Mouse (Mus musculus) ES-E14 (cell line): ENCODE data around the gene Stx11. TPM values are rescaled to one million over a fixed set of nuclear protein-coding genes. Genes with fewer than 3 reads are reported as not detected.

ENCODE experiments used
- DNase-seq: peaks from one replicate; pipeline ENCODE4 v3.0.0-alpha.2; 2013; ENCODE audit warnings: low read depth, low spot score
- H3K27ac ChIP-seq: 2 replicates; pipeline ENCODE4 v1.5.1; 2012; ENCODE audit warnings: low read depth, mild to moderate bottlenecking, low read length, moderate library complexity, mixed read lengths; ENCODE audit not compliant: poor library complexity, insufficient read depth, severe bottlenecking
- H3K36me3 ChIP-seq: 2 replicates; pipeline ENCODE4 v1.6.1; 2012; ENCODE audit warnings: mild to moderate bottlenecking, low read length, moderate library complexity, mixed read lengths; ENCODE audit not compliant: control insufficient read depth, poor library complexity, insufficient read depth, severe bottlenecking
- H3K4me1 ChIP-seq, 2 experiments: fragments of 150-350 bp in 1 of 2; sonication (generic) in 1 of 2; 2 replicates each; pipeline ENCODE4 v1.6.1; 2012; ENCODE audit warnings: low read length in 2 of 2, mild to moderate bottlenecking in 1 of 2, mixed read lengths in 1 of 2; ENCODE audit not compliant: control insufficient read depth in 2 of 2, insufficient read depth in 2 of 2, poor library complexity in 1 of 2
- H3K4me3 ChIP-seq, 2 experiments: fragments of 150-350 bp in 1 of 2; sonication (generic) in 1 of 2; 2 replicates each; pipeline ENCODE4 v1.5.1; 2012; ENCODE audit warnings: low read length in 2 of 2, low read depth in 1 of 2, mild to moderate bottlenecking in 1 of 2, mixed read lengths in 1 of 2; ENCODE audit not compliant: insufficient read depth in 1 of 2, poor library complexity in 1 of 2, severe bottlenecking in 1 of 2
- H3K9ac ChIP-seq: 2 replicates; pipeline ENCODE4 v1.6.1; 2012; ENCODE audit warnings: low read depth, mild to moderate bottlenecking, low read length, mixed read lengths; ENCODE audit not compliant: poor library complexity, insufficient read depth, severe bottlenecking
- H3K9me3 ChIP-seq: fragments of 150-350 bp; sonication (generic); 2 replicates; pipeline ENCODE4 v1.6.1; 2012; ENCODE audit warnings: low read depth, mild to moderate bottlenecking, low read length; ENCODE audit not compliant: control insufficient read depth, insufficient read depth
- CHD2 ChIP-seq: IDR thresholded peaks from 2 replicates; pipeline ENCODE4 v1.6.1; 2014; ENCODE audit warnings: mild to moderate bottlenecking, low read depth, low read length, inconsistent platforms
- HCFC1 ChIP-seq: IDR thresholded peaks from 2 replicates; pipeline ENCODE4 v1.6.1; 2012; ENCODE audit warnings: low read length, inconsistent platforms, borderline replicate concordance; ENCODE audit not compliant: insufficient read depth
- MAFK ChIP-seq: IDR thresholded peaks from 2 replicates; pipeline ENCODE4 v1.6.1; 2014; ENCODE audit warnings: mild to moderate bottlenecking, low read depth, low read length, inconsistent platforms; ENCODE audit not compliant: insufficient read depth
- ZC3H11A ChIP-seq: IDR thresholded peaks from 2 replicates; pipeline ENCODE4 v1.6.1; 2012; ENCODE audit warnings: low read depth, mild to moderate bottlenecking, inconsistent platforms, low read length, borderline replicate concordance
- ZNF384 ChIP-seq: IDR thresholded peaks from 2 replicates; pipeline ENCODE4 v1.6.1; 2012; ENCODE audit warnings: low read depth, low read length, inconsistent platforms
- in situ Hi-C, 2 experiments: fragments of 600-800 bp; cut with MboI; formaldehyde crosslinking; loops; one replicate each; pipeline ENCODE4 v1.15.1; 2025; ENCODE audit warnings: low sequenced_read_pairs in 2 of 2, inconsistent platforms in 1 of 2; ENCODE audit not compliant: unreplicated experiment in 2 of 2
- total RNA-seq: library from RNA; depleted of rRNA; stranded (reverse); fragments of 300-350 nt; gene quantifications from 2 replicates; pipeline ENCODE4 v1.2.3, GENCODE M21; 2012

The Stx11 gene
- total RNA-seq, 1 experiment = 2.5 TPM

DNA sequence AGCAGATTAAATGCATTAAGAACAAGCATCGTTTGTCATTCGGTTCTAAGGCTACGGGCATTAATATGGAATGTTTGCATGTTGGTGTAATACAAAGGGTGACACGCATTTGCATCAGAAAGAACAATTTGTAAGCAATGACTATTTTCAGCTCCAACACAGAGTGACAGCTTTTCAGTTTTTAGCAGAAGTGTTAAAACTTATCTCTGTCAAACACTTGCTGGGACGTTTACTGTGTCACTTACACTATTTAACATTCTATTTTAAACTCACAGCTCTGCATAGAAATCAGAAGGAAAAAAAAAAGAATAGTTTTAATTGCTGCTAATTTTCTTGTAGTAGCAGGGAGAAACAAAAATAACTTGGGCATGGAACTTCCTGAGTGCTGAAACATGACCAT lies 22.4 kb upstream of the Stx11 start:
- H3K36me3 ChIP-seq = no peaks in the 10 kb centered on the region
- H3K9ac ChIP-seq = no peak overlapping the region
- H3K9me3 ChIP-seq = no peaks in the 10 kb centered on the region
- H3K4me3 ChIP-seq = no peak overlapping the region
- TF ChIP-seq ZNF384 (no peak), HCFC1 (no peak), MAFK (no peak), ZC3H11A (no peak), CHD2 (no peak)
- no peak overlapping the region for H3K27ac ChIP-seq
- in situ Hi-C loops = no loop called here
- DNase-seq = no peak
- no peaks in the 10 kb centered on the region for H3K4me1 ChIP-seq

DNA sequence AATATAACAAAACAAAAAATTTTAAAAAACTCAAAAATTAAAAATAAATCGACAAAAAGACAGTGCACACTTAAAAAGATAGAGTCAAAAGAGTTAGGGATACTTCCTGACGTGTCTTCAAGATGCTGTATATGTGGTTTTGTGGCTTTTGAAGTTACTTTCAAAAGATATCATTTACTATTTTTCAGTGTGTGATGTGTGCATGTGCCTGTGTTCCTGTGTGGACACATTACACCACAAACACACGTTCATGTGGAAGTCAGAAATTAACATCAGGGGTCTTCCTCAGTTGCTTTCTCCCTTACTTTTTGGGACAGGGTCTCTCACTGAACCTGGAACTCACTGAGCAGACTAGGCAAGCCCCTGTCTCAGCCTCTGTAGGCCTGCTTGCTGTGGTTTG lies 20.9 kb upstream of the Stx11 start:
- no peak overlapping the region for H3K27ac ChIP-seq
- no peak for DNase-seq
- no peak overlapping the region for H3K4me3 ChIP-seq
- in situ Hi-C loops = no loop called here
- TF ChIP-seq ZC3H11A = no peak
- TF ChIP-seq ZNF384 = no peak
- no peak for TF ChIP-seq MAFK
- TF ChIP-seq CHD2 = no peak
- no peak for TF ChIP-seq HCFC1
- no peak overlapping the region for H3K9ac ChIP-seq
- H3K9me3 ChIP-seq = no peaks in the 10 kb centered on the region
- H3K36me3 ChIP-seq = no peaks in the 10 kb centered on the region
- no peaks in the 10 kb centered on the region for H3K4me1 ChIP-seq

DNA sequence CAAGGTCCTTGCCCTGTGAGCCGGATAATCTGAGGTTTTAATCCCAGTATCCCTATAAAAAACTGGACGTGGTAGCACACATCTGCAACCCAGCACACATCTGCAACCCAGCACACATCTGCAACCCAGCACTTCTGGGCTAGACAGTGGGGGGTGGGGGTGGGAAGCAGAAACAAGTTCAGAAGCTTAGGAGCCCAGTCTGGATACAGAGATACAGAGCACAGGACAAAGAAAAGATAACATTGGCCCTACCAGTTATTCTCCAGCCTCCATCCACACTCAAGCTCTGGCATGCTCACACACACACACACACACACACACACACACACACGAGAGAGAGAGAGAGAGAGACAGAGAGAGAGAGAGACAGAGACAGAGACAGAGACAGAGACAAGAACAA lies 19.4 kb upstream of the Stx11 start:
- H3K9me3 ChIP-seq = no peaks in the 10 kb centered on the region
- no peaks in the 10 kb centered on the region for H3K36me3 ChIP-seq
- TF ChIP-seq HCFC1 = no peak
- TF ChIP-seq MAFK = no peak
- no peak for TF ChIP-seq CHD2
- no peak for TF ChIP-seq ZNF384
- TF ChIP-seq ZC3H11A = no peak
- no peak overlapping the region for H3K4me3 ChIP-seq
- no peaks in the 10 kb centered on the region for H3K4me1 ChIP-seq
- H3K27ac ChIP-seq = no peak overlapping the region
- in situ Hi-C loops = no loop called here
- no peak for DNase-seq
- H3K9ac ChIP-seq = no peak overlapping the region

DNA sequence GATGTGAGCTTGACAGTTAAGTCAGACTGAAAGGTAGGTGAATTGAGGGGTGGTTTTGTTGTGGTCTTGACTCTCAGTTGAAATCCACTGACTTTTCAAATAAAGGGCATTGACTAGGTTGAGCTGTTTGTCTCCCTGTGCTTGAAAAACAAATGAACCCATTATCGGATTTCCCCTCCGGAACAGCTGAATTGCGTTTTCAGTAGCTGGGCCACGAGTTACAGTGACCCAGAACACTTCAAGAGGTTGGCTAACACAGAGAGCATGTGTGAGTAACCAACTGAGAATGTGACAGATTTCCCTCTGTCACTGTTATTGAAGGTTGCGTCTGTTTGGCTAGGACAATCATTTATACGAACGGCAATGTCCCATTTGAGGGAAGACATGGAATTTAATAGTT lies 17.0 kb upstream of the Stx11 start:
- TF ChIP-seq CHD2 = no peak
- TF ChIP-seq ZNF384 = no peak
- TF ChIP-seq HCFC1 = no peak
- no peak for TF ChIP-seq MAFK
- no peak for TF ChIP-seq ZC3H11A
- in situ Hi-C loops = no loop called here
- H3K36me3 ChIP-seq = no peaks in the 10 kb centered on the region
- no peaks in the 10 kb centered on the region for H3K9me3 ChIP-seq
- no peak overlapping the region for H3K4me3 ChIP-seq
- no peak overlapping the region for H3K27ac ChIP-seq
- DNase-seq = no peak
- no peak overlapping the region for H3K9ac ChIP-seq
- H3K4me1 ChIP-seq = no peaks in the 10 kb centered on the region

DNA sequence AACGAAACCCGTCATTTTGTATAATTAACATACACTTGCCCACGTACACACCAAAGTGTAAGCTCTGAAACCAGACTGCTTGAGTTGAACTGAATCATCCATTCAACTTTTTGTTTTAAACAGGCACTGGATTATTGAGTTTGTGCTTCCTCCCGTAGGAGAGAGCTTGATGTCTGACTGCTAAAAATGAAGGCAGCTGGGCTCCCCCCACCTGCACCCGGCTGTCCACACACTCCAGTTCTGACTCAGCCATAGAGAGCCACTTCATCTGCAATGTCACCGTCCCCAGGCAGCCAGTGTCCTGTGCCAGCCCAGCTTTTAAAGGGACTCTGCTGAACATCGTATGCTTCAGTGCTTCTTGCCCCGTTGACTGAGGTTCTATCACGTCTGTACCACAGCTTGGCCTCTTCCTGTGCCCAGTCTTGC lies 13.7 kb upstream of the Stx11 start:
- no peak overlapping the region for H3K9ac ChIP-seq
- in situ Hi-C loops = no loop called here
- no peak overlapping the region for H3K27ac ChIP-seq
- no peak for DNase-seq
- no peaks in the 10 kb centered on the region for H3K9me3 ChIP-seq
- no peak for TF ChIP-seq HCFC1
- no peak for TF ChIP-seq MAFK
- no peak for TF ChIP-seq CHD2
- TF ChIP-seq ZNF384 = no peak
- TF ChIP-seq ZC3H11A = no peak
- no peak overlapping the region for H3K4me3 ChIP-seq
- no peaks in the 10 kb centered on the region for H3K36me3 ChIP-seq
- no peaks in the 10 kb centered on the region for H3K4me1 ChIP-seq
